Comparison of ENCODE assay signal across 20 mouse cellular contexts in the genomic region with DNA sequence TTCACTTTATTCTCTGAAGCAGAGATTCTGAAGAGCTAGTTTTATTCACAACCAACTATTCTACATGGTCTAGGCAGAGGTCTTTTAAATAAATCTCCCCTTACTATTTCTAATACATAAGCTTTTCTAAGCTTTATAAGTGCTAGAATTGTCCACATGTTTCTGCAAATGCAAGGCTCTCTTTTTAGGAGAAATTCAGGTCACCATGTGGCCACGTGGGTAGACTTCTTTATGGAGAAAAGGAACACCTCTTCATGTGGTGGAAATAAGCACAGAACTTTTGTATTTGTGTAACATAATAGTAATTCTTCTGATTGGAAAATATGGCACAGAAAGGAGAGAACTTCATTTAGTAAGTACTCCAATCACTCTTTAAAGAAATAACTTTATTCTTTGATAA.
DNase-seq lines count a peak whose midpoint lies in the region; ATAC-seq lines count a peak whose summit lies in the region.
"Had no signal": no experiment of that assay in that cellular context is flagged by ENCODE, and none has a peak within 500 bp of the region (broad histone marks: within the 10 kb centered on the region; RNA-seq: fewer than 3 reads in every experiment).

No protein-coding gene starts in this region.

- no peak for DNase-seq in frontal cortex, postnatal 10 days (ENCODE audit: low spot score in 2 of 2)
- DNase-seq in right cerebral cortex, adult 18-20 months, result peak; percentile 16
- DNase-seq in right cerebral cortex, postnatal 14 days, result no peak
- DNase-seq in brain, adult 2 months (ENCODE audit: low read depth, low spot score), result peak; percentile 36
- DNase-seq in thymus, adult 18-20 months, result no peak
- DNase-seq: adrenal gland, adult 2 months; adrenal gland, adult 8-10 months; adrenal gland, postnatal 10 days; adrenal gland, postnatal 14 days; adrenal gland, postnatal 25 days; adrenal gland, postnatal 36 days; B cell, adult 2 months; cerebellum, adult 11 months; cerebellum, adult 11-12 months; cerebellum, adult 18-20 months; cerebellum, adult 2 months had no signal

- peak; percentile 75 for ATAC-seq in frontal cortex, adult (ENCODE audit: low TSS enrichment)
- ATAC-seq: activated CD4-positive, CD25-positive, alpha-beta regulatory T cell, adult 4 months; CD4-positive, CD25-positive, alpha-beta regulatory T cell, adult 4 months; Patski had no signal

Comparison
In these comparisons a context has a peak if more than half of its experiments do, and no peak if none do; other contexts are left out.
1. DNase-seq: peak in right cerebral cortex, adult 18-20 months (single experiment) and brain, adult 2 months (single experiment); none in frontal cortex, postnatal 10 days (0 of 2), right cerebral cortex, postnatal 14 days (single experiment) and thymus, adult 18-20 months (0 of 2).